Mouse (Mus musculus) thymus, postnatal 10 days (tissue): Measurements from ENCODE around the gene Cox8b.
"Not testable (repeated sequence)": the region's sequence is repeated elsewhere in the genome, so short reads cannot be mapped to it uniquely, and the experiment has no call there.

Source experiments
- DNase-seq, 2 experiments: peaks; one replicate each; pipeline ENCODE4 v3.0.0; 2021; ENCODE audit warnings: low spot score in 2 of 2

Cox8b gene

DNA sequence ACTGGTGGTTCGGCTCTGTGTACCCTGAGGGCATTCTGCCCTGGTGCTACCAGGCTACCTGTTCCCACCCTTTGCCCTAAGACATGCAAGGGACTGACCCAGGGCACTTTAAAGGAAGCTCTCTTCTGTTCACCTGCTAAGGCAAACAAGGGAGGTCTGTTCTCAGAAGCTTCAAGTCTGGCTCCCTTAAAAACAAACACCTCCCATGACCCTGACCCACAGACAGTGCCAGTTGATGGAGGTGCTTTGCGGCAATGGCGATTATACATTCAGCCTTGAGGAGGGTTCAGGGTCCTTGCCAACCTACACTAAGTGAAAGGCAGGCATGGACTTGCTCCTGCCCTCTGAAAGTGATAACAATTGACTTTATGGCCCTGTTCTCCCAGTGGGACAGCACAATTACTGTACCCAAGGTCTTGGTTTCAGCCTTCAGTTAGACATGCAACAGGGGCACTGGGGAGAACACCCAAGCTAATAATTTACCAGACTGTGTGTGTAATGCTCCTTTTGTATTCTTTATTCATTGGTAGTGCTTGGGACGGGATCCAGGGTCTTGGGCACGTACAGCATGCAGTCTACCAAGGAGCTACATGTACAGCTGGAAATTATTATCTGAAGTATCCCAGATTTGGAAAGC, 12.7 kb upstream of the Cox8b start:
- DNase-seq: no peak

DNA sequence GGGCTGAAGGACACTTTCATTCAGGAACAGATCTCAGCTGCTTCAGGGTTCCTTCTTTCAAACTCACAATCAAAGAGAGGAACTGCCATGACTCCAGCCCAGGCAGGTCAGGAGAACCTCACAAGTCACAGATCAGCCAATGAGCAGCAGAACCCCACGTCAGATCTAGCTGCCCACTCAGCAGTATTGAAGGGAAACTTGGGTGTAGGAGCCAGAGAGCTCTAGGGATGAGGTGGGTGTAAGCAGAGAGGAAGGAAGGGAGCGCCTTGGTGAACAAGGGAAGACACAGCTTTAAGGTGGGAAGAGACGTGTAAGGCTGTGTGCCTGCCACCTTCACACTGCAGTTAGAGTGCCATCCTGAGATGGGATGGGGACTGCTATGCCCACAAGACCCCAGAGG, 12.0 kb upstream of the Cox8b start:
- DNase-seq: no peak

DNA sequence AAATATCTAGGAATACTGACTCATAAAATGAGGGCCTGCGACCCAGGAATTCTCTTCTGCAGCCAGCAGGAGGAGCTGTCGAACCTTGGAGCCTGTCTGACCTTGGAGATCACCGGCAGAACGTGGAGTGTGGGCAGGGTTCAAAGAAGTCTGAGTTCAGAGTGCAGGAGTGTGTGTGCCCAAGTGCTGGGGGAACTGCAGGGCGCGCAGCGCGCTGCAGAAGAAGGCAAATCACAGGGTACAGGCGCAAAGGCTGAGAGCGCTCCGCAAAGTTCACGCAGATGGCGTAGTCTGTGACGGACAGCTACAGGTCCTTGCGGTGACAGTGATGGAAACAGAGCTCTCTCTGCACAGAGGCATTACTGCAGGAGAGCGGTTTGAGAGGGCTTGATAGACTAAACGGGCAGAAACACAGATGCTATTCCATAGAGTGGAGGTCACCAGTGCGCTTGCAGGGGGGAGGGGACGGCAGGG, 8.4 kb upstream of the Cox8b start:
- peak; percentile 63 to 78 for DNase-seq

DNA sequence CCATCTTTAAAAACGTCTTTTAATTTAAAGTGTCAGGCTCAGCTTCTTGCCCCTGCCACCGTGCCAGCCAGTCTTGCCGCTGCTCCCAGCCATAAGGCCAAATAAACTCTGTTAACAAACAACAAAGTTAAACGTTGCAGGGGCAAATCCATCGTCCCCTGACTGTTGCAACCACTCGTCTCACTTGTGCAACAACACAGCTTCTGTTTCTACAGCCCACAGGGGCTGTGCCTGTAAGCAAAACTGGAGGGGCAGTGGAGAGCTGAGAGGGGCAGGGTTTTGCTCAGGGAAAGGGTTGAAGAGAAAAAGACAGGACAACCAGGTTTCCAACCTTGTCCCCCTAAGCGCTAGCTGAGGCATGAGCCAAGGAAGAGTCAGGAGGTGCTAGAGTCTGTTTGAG, 7.9 kb upstream of the Cox8b start:
- DNase-seq: no peak

DNA sequence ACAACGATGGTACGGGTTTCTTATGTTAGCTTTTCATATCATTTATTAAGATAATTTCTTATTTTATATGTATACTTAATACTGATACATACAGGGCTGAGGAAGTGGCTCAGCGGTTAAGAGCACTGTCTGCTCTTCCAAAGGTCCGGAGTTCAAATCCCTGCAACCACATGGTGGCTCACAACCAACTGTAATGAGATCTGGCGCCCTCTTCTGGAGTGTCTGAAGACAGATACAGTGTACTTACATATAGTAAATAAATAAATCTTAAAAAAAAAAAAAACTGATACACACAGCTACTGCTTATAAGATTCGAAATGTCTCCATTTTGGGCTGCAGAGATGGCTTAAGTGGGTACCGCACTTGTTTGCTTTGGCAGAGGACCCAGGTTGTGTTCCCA, 7.5 kb upstream of the Cox8b start:
- no peak for DNase-seq

DNA sequence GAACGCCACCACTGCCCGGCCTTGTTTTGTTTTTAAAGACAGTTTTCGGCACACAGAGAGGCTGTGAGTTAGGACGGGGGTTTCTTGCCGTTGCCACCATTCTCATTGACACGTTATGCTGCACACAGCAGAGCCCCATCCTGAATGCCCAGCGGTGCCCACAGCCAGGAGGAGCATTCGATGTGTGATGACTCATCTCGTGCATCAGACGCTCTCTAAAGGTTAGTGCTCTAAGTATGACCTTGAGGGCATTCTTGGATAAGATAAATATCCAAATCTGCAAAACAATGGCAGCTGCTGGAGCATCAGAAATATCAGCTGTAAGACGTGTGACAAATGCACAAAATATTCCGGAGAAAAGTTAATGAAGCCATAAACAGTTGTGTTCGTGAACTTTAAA, 6.9 kb upstream of the Cox8b start:
- DNase-seq: no peak

DNA sequence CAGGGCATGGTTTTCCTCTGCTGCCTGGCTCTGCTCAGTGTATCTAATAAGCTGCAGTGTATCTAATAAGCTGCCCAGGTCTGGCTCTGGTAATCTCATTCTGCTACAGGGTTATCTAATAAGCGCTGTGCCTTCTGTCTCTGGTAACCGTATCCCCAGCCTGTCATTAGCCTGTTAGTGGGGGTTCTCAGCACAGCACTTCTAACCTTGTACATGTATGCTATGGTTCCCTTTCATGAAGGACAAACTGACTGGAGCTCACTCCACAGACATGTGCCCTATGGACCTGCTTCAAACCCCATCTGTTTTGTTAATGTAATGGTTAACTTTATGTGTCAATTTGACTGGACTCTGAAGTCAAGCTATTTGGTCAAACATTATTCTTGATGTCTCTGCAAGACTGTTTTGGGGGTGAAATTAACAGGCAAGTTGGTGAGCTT, 5.4 kb upstream of the Cox8b start:
- DNase-seq: no peak

DNA sequence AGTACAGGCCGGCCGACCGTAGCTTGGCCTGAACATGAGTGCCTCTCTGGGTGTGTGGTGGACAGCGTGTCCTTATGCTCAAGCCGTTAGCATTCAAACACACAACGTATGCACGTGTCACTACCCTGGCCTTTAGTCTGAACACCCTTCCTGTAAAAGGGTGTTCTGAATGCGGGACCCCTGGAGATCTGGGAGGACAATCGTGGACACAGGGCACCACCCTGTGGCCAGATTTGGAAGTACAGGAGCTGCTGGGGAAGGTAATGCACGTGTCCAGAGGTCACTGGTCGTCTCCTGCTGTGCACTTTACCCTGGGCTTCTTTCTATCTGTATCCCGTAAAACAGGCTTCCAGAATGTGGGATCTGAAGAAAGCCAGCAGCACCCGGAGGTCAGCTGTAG, 3.0 kb upstream of the Cox8b start:
- DNase-seq: peak; percentile 53 to 79

DNA sequence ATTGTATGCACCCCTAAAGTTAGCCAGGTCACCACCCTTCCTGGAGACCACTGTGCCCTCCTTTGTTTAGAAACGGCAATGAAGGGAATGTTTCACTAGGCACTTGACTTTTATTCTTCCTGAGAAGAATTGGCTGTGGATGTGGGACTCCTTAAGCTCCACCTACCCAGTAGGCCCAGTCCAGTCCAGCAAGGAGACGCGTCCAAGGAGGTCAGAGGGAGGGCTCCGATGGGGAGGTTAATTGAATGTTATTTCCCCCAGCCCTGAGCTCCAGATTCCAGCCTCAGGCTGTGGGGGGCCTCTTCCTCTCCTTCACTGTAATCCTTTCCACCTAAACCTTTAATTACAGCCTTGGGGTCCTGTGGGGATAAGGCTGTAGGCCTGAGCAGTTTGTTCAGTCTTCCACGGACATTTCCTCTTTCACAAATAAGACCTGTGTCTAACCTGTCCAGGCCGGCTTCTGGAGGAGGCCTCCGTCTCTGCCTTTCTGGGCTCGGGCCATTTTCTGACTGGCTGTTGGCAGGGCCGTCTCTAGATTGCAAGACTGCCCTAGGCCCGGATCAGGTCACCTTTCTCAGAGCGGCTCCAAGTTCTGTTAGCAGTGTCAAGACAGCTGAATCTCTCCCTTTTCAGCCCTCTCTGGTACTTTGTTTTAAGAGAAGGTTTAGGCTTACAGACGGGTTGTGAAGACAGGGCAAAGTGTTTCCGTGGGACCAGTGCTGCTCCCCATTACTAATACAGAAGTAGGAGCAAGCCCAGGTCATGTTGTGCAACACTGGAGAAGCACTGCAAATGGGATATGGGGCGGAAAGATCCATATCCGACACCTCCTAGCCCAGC, 2.0 kb upstream of the Cox8b start:
- no peak for DNase-seq

DNA sequence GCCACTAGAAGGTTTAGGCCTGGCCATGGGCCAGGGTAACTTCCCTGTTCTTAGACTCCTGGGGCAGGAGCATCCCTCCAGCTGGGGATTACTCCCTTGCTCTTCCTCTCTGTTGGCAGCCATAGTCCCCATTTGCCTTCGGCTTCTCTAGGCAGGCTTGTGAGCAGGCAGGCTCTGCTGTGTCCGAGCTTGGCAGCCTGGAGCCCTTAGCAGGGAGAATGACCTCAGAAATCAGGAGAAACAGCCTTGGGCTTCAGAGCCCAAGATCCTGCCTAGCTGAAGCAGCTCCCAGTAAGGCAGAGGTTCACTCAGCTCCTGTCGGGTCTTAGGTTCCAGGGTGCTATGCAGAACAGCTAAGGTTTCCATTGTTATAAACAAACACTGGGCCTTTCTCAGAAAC, 1.1 kb downstream of the Cox8b start:
- no peak for DNase-seq

DNA sequence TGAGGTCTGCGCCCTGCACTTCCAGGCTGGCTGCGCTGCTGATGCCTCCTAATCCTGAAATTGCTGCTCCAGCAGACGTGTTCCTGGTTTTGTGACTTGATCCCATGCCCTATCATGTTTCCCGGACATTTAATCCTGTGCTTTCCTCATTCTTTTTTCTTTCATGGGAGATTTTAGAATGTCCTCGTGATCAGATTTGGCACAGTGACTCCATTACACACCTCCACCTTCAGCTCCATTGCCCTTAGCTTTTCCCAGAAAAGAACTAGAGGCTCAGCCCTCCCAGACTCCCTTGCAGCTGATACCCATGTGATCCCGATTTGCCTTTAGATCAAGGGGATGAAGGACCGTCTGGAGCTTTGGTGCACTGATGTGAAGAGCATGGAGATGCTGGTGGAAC, 2.4 kb downstream of the Cox8b start:
- no peak for DNase-seq

DNA sequence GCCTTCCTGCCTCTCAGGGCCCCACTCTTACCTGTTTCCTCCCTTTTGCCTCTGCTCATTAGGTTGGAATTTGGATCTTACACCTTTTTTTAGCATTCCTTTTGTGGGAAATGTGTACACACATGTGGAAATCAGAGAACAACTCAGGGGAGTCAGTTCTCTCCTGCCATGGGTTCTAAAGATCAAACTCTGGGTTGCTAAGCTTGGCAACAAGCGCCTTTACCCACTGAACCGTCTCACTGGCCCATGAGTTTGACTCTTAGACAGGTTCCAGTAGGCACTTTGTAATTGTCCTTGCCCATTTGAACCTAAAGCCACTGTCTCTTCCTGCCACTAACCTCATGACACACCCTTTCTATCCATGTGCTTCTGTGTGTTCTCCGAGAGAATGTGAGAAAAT, 5.6 kb downstream of the Cox8b start:
- DNase-seq: no peak

DNA sequence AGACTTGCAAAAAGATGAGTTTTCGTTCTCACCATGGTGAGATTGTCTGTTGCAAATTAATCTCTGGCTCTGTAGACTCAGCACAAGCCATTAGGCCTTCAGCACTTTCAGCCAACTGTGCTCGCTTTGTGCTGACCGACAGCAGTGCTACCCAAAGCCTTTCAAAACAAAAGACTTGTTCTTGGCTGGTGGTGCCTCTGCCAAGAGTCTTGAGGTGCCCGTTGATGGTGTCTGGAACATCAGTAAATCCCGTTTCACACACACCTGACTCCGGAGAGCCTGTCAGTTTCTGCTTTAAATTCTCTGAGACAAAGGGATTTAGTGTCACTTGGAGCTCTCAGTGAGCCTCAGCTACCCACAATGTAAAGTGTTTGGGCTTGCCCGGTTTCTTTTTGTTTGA, 6.2 kb downstream of the Cox8b start:
- no peak for DNase-seq

DNA sequence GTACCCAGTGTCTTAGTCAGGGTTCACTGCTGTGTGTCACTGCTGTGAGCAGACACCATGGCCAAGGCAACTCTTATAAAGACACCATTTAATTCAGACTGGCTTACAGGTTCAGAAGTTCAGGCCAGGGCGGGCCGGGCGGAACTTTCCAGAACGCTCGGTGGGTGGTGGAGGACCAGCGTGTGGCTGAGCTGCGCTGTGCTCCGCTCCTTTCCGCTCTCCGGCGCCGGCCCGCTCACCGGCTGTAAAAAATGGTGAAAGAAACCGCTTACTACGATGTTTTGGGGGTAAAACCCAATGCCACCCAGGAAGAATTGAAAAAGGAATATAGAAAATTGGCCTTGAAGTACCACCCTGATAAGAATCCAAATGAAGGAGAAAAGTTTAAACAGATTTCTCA, 9.6 kb downstream of the Cox8b start:
- not testable (repeated sequence) for DNase-seq

DNA sequence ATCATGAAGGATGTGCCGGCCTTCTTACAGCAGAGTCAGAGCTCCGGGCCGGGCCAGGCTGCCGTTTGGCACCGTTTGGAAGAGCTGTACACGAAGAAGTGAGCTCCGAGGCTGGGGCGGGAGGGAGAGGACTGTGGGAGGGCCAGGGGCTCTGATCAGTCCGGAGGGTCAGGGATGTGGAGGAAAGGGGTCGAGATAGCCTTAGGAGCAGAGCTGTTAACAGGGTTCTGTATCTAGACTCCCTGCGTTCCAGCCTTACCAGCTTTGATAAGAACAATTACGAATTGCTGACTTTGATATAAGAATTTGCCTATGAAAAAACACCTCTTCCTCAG, 17.8 kb downstream of the Cox8b start:
- DNase-seq: no peak

DNA sequence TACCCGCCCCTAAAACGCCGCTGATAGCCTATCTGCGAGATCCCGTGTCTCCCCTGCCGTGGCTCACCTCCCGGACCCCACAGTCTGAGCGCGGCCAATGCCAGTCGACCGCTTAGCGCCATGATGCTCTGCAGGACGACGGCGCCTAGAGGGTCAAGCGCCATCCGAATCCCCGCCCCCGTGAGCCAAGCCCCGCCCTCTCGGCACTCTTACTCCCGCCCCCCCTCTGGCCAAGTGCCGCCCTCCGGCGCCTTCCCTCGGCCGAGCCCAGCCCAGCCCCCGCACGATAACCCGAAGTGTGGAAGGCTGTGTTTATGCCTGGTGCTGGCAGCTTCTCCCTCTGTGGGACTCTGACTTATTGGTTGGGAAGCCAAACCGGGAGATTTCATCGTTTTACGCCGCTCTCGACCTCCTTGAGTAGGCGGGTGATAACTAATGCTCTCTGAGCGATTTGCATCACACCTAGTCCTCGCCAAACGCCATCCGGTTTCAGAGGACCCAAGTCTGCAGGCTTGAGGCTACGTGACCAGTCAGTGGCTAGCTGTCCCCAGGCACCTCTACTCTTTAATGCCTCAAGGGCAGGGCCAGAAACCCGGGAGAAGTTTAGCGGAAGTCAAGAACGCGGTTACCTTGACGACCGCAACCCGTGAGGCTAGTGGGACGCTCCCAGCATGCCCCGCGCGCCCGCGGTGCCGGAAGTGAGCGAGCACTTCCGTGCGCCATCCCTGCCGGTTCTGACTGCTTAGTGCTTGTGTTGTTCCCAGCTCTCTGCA, 18.4 kb downstream of the Cox8b start, which contains the start of the genes Psmd13 and Sirt3:
Psmd13 (plus strand) TSS at position 273 of the 773 bp plus-strand sequence.
Sirt3 (minus strand) TSS at position 614 of the 773 bp plus-strand sequence.
- peak; percentile 86 to 91 for DNase-seq

DNA sequence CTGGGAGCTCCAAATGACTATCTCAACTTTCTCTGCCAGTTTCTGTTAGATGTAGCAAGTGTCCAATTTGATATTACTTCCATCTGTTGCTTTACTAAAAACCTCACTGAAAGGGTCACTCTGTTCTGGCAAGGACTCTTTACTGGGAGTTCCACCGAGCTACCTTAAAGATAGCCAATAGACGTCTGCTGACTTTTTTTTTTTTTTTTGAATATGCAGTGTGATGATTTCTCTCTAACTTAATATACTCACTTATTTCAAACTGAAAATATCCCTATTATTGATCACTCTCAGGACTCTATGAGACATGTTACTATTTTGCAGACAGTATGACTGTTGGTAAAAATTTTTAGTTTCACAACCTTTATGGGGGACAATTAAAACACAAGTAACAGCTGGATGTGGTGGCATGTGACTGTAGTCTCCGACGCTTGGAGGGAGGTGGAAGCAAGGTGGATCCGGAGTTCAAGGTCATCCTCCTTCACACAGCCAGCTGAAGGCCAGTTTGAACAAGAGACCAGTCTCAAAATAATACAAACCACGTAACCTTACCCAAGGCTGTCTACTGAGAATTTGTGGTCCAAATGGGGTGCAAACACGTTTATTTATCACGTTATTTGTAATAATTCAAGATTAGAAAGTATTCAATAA, 19.3 kb downstream of the Cox8b start:
- no peak for DNase-seq

DNA sequence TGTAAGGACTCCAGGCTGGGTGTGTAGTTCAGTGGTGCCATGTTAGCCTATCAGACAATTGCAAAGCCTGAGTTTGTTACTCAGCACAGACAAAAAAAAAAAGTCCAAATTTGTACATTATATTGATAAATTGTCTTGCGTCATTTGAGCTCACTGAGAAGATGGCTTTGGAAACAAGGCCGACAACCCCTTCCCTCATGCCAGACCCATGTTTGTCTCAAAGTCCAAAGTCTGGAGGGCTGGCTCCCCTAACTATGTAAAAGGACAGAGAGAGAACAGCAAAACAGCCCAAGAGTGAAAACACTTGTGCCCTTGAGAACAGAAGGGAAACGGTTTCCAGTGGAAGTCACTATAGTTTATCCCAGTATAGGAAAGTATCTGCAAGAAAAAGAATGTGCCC, 19.8 kb downstream of the Cox8b start:
- no peak for DNase-seq

DNA sequence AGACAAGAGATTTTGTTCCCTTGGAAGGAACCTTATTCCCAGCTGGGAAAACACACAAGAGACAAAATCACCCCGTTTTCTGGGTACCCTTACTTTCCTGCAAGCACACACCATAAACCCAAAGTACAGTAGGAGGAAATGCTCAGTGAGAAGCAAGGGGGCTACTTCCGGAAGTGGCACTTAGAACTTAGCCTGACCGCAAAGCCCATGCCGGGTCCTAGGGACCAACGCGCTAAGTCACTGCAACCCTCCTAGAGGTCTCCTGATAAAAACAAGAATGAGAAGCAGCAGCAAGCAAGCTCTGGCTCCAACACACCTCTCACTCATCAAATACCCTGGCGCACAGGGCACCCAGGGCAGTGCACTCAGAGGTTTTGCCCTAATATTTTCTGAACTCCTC, 20.9 kb downstream of the Cox8b start:
- no peak for DNase-seq

DNA sequence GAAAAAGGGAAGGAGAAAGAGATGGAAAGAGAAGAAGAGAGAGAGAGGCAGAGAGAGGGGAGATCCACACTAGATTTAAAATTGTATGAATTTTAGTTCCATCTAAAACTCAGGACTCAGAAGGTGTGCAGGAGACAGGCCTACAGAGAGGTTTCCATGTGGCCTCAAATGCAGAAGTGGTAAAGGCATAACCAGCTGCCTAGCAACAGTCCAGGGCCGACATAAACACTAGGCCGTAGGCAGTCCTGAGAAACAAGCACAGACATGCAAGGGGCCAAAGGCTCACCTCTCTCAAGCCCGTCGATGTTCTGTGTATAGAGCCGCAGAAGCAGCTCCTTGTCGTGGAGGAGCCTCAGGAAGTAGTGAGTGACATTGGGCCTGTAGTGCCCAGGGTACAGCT, 22.9 kb downstream of the Cox8b start:
- no peak for DNase-seq

DNA sequence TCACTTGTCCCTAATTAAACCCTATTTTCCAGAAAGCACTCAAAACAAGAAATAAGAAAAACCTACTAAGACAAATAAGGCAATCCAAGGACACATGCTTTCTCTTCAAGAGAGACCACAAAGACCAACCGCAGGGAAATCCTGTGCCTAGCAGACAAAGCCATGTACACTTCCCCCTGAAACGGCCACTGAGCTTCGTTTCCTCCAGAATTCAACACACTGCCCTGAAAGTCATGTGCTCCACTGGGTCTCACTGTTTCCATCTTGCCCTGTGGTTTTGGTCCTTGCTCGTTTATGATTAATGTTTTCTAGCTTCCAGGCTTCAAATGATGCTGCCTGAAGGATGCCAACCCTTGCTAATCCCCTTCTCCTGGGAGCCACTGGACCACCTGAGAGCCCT, 26.0 kb downstream of the Cox8b start:
- no peak for DNase-seq

DNA sequence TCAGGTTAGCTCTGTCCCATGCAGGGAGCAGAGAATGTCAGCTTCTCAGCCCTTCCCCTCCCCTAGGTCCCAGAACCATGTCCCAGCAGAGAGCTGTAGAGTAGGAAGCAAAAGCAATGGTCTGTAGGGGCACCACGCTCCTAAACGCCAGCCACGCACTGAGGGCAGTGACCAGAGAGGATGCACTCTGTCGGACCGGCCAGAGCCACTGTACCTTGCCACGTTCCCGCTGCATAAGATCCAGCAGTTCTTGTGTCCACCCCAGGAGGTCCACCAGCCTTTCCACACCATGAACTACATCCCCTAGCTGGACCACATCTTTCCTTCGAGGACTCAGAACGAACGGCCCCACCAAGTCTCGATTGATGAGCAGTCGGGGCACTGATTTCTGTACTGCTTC, 35.5 kb downstream of the Cox8b start:
- DNase-seq: no peak
